Mouse (Mus musculus) adrenal gland, postnatal 4 days (tissue): ENCODE measurements at regions not wholly inside any gene's neighbourhood (a gene's known extent, or its start where the extent isn't known, plus 50 kb on each side); places are given as distances from the start of the nearest gene placed in this dataset.
"Not testable (repeated sequence)": the region's sequence is repeated elsewhere in the genome, so short reads cannot be mapped to it uniquely, and the experiment has no call there.

Source experiments
- DNase-seq, 2 experiments: peaks; one replicate each; pipeline ENCODE4 v3.0.0; 2021 to 2022; ENCODE audit warnings: low spot score in 2 of 2, mixed read lengths in 2 of 2

DNA sequence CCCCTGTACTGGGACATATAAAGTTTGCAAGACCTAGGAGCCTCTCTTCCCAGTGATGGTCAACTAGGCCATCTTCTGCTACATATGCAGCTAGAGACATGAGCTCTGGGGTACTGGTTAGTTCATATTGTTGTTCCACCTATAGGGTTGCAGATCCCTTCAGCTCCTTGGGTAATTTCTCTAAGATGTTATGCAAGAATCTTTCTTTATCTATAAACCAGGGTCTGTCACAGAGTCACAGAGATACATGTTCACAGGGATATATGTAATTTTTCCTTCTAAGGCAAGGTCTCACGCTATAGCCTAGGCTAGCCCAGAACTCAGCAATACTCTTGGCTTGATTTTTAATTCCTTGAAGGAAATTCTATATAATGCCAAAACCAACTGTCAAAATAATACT is 56.9 kb downstream of the Zfp36l1 start:
- not testable (repeated sequence) for DNase-seq

GRCm38 (mm10) chr12:80055394-80055793 is 57.4 kb downstream of the Zfp36l1 start:
- DNase-seq, result no peak

GRCm38 (mm10) chr12:80054655-80055037 is 58.2 kb downstream of the Zfp36l1 start:
- no peak for DNase-seq

GRCm38 (mm10) chr12:80053902-80054654 is 58.7 kb downstream of the Zfp36l1 start:
- no peak for DNase-seq

DNA sequence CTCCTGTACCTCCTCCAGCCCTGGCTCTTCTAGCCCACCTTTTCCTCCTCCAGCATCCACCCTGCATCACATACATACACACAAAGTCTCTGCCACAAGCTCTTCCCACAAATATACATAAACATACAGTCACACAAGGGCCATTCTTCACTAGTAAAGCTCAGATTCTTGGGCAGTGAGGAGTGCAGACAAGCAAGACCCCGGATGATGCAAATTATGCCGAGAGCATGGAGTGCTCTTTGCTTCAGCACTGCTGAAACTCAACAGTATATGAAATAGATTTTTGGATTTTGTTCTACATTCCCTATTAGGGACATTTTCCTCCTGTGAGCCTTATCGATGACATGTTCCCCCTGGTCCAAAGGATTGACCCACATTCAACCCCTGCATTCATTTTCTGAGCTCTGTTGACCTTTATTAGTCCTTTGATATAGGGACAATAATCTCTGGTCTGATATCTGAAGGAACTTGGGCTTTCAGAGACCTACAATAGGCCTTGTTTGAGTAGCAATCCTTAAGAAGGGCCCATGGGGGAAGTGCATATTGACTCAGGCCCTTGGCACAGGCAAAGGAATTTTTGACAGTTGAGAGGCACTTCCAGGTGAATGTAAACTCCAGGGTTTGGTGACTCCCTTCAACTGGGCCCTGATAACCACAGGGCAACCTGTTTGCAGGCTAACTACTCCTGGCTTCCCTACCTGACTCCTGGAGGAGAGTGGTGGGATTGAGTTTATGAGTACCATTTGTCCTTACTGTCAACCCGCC is 64.4 kb downstream of the Zfp36l1 start:
- DNase-seq, result no peak

- DNase-seq, result no peak
Measured at GRCm38 (mm10) chr12:80046625-80047303, 66.0 kb downstream of the Zfp36l1 start.

DNA sequence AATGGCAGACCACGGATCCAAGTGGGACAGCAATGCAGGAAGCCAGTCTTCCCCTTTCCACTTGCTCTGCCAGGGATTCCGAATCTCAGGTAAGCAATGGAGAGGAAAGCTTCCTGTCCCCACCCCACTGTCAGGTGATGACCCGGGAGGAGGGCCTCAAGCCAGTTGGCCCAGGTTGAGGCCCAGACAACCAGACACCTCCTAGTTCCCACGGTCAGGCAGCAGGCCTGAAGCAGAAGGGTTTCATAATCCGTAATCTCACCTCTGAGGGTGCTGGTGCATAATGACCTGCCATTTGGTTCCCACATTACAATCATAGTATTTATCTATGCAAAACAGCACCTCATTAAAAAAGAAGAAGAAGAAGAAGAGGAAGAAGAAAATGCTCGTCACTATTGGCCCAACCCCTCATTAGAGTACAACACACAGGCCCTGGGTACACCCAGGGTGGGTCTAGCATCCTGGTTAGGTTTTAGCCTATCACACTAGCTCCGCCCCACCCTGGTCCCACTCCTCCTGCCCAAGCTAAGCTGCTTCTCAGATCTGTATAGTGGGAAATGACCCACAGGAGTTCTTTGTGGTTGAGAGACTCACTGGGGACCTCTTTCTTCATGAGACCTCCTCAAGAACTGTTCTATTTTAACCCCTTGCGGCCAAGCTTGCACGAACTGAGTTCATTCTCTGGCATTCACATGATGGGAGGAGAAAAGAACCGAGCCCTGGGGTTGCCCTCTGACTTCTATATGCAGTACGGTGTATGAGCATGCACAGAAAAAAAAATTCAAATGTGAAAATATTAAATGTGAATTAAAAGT is 71.1 kb downstream of the Zfp36l1 start:
- DNase-seq, result no peak

DNA sequence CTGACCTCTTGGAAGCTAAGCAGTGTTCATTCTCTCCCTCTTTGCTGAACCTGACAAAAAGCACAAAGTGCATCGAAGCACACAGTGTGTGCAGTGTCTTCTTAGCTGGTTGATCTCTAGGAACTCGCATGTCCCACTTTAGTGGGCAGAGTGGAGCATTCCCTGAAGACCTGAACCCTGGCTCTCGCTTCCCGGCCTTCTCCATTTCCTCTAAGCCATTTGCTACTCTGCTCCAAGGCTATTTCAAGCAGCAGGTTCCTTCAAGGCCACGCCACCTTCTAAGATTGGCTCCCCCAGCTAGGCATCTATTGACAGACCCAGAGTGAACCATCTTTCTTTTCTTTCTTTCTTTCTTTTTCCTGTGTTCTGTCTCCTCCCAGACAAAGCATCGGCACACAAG is 71.8 kb downstream of the Zfp36l1 start:
- no peak for DNase-seq

- DNase-seq, result no peak
Measured at GRCm38 (mm10) chr12:80040233-80040632, 72.6 kb downstream of the Zfp36l1 start.

GRCm38 (mm10) chr12:80039150-80039549 is 73.7 kb downstream of the Zfp36l1 start:
- DNase-seq, result no peak

DNA sequence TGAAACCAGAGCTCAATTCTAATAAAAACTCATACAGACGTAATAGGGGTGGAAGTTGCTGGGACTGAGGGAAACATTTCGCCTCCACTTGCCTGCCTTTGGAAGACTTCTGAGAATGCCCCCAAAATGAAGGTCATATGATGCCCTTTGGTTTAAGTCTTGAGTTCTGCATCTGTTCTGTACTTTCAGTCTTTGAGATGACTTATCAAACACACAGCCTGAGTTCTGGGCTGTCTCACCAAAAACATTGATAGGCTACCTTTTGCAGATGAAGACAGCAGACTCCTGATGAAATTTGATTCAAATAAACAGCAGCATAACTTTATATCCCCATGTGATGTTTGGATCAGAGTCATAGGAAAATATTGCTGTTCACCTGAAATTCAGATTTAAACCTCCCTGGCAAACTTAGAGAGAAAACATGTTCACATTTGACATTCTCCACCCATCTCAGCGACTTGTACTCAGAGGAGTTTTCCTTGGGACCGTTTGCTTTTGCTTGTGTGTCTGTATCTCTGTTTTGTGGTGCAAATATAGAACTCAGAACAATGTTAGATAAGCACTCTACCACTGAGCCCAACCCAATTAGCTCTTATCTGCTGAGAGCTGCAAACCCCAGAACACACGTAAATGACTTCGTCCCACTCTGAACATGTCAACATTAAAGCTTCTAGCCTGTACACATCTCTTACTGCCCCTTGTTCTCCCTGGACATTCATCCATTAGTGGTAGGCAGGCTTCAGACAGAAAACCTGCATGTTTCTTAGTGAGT is 77.1 kb downstream of the Zfp36l1 start:
- no peak for DNase-seq

DNA sequence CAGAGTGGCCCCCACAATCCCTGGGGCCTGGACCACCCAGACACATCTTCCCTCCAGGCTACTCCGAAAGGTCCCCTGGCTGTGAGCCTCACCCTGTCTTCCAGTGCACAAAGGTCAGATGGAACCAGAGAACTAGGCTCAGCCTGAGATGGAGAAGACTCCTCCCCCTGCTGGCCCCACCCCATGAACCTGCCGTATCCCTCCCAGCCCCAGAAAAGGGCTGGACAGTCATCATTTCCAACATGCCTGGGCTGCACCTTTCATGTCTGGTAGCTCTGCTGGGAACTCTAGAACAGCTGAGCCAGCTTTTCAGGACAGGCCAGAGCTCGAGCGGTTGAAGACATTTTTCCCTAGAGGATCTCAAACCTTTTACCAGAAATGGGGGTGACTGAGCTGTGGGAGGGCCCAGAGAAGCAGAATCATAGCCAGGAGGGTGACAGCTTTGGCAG is 77.8 kb downstream of the Zfp36l1 start:
- no peak for DNase-seq

GRCm38 (mm10) chr12:80034100-80034499 is 78.7 kb downstream of the Zfp36l1 start:
- DNase-seq, result no peak

GRCm38 (mm10) chr12:80032520-80032919 is 80.3 kb downstream of the Zfp36l1 start:
- no peak for DNase-seq

- DNase-seq, result no peak
Measured at GRCm38 (mm10) chr12:80028301-80028700, 84.5 kb downstream of the Zfp36l1 start.

- DNase-seq, result no peak
Measured at GRCm38 (mm10) chr12:80023107-80024078, 89.4 kb downstream of the Zfp36l1 start.

GRCm38 (mm10) chr12:80022181-80023106 is 90.4 kb downstream of the Zfp36l1 start:
- DNase-seq, result no peak

- DNase-seq, result no peak
Measured at GRCm38 (mm10) chr12:80021030-80021473, 91.8 kb downstream of the Zfp36l1 start.
